Mouse (Mus musculus) natural killer cell, adult 2 months (primary cell): Measurements from ENCODE around the gene Matn1.

Source experiments
- DNase-seq, 2 experiments: peaks; one replicate each; pipeline ENCODE4 v3.0.0; 2022; ENCODE audit warnings: low spot score in 2 of 2

The Matn1 gene

DNA sequence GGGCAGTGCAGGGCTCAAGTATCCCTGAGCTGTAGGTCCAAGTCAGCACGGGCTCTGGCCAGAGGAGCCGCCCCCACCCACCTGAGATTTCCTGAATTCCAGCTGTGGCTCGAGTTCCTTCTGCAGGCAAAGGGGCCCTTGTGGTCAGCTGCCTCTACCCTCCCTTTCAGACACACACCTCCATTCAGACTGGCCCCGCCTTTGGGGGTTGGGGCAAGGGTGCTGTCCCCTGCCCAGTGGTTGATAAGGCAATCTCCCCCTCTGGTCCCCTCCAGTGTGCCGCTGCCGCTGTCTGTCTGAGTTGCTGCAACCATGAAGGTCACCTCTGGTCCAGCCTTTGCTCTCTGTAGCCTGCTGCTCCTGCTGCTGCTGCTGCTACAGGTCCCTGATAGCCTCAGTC is at the start of gene Matn1:
Matn1 (plus strand) TSS at position 274 of the 400 bp plus-strand sequence.
- DNase-seq = no peak

DNA sequence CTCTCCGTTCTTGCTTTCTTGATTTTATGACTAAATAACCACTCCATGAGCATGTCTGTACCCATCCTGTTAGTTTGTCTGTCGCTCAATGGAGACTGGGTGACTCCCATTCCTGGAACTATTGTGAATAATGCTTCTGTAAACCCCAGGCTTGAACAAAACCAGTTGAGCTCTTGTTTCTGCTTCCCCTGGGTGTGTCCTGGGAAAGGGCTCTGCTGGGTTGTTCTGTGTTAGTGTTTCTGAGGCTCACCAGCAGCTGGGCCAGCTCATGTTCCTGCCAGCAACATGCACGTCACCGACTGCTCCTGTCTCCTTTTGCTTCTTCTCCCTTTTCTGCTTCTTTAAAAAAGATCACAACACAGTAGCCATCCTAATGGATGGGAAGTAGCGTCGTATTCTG is 48.5 kb upstream of the Matn1 start:
- DNase-seq = no peak

DNA sequence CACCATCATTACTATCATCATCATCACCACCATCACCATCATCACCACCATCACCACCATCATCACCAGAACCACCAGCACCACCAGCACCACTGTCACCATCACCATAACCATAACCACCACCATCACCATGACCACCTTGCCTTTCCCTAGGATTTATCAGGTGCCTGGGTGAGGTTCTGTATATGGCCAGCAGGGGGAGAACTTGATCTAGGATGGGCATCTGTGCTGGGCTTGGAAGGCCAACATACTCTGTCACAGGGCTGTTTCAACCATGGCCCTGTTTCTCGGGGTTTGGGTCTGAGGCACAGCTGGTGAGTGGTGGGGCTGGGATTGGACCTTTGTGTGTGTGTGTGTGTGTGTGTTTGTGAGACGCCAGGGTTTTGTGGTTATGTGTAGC is 47.8 kb upstream of the Matn1 start:
- DNase-seq = peak; percentile 80 to 83

DNA sequence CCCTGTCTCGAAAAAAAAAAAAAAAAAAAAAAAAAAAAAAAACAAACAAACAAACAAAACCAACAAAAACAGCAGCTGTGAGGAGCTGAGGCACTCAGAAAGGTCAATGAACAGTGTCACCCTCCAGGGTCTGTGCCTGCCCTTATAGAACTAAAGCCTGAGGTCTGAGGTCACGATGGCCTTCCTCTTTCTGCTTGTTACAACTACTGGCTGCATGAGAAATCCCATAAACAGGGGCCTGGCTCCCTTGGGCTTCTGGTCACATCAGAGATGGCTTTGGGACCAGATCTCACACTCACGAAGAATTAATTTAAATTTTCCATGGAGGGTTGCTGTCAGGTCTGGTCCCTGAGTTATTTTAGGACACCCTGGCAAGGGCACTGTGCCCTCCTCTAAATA is 44.8 kb upstream of the Matn1 start:
- DNase-seq = no peak

DNA sequence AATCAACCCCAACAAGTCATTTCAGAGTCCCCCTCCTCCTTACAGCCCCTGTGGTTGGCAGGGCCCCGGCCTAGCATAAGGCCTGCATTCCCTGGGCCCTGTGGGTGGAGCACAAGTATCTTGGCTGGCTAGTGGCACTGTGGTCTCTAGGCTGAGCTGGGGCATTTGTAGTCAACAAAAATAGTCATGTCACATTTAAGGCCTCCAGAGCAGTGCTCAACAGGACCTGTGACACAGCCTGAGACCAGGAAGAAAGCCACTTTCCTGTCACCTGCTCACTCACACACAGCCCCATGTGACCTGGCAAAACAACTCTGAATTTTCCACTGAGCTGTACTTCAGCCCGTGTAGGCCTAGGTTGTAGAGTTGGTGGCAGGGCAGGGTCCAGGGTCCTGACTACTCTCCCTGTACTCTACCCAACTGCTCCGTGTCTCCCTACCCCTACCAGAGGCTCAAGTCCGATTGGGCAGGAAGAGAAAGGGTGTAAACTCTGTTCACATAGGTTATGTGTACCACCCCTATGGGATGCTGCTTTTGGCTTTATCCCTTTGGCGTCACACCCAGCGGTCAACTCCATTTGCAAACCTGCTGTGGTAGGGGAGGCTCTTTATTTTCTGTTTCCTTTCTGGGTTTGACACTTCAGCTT is 44.3 kb upstream of the Matn1 start:
- peak; percentile 80 for DNase-seq

DNA sequence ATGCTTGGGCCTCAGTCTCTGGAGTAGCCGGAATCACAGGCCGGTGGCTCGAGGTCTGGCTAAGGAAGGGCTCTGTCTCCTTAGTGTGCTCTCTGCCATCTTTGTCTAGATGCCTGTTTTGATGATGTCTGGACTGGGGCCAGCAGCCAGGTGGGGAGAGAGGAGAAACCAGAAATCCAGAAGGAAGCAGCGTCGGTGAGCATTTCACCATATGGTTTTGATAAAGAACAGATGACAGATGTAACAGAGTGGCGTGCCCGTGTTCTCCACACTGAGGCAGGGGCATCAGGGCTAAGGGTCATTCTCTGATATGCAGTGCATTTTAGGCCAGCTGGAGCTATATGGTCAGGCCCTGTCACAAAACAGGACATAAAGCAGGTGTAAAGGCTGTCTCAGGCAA is 43.4 kb upstream of the Matn1 start:
- no peak for DNase-seq

DNA sequence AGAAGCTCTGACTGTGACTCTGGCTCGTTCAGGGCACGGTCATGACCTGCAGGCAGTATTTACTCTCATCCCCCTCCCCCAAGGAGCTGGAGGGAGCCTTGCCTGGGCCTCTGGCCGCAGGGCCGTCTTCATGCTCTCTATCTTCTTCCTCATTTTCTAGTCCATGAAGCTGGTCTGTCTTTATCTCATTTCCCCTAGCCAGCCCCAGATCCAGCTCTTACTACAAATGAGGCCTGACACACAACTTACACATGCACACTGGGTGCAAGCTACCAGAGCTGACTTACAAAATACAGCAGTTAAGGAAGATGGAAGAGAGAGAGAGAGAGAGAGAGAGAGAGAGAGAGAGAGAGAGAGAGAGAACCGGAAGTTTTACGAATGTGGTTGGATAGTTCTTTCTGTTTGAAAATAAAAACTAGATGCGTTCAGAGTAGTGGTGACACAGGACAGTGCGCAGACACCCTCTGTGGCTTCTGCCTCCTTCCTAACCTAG is 41.9 kb upstream of the Matn1 start:
- DNase-seq = no peak

DNA sequence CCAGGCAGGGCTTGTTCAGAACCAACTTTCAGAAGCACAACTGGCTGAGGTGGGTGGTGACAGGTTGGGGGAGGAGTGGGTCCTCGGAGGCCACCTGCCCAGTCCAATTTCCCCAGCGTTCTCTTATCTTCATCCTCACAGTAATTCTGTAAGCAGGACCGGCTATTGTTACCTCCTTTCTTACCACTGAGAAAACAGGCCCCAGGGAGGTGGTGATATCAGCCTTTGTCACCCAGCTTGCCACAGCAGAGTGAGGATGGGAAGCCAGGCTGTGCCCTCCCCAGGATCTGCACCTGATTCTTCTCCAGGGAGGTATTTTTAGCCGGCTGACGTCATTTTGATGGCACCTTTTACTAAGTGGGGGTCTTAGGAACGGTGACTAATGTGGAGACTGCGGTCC is 39.2 kb upstream of the Matn1 start:
- no peak for DNase-seq

DNA sequence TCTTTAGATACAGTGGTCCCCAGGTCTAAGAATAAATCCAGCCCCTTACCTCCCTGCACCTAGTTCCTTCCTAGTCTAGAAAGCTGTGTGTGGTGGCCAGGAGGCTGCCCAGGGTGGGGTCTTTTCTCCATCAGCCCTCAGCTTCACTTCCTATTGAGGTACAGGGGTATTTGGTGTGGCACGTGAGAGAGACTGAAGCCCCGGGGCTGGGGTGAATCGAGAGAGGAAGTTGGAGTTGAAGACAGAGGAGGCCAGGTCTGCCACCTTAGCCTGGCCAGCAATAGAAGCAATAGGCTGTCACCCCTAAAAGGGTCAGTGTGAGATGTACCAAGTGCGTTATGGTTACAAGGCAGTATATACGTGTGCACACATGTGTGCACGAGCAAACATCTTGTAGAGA is 38.3 kb upstream of the Matn1 start:
- no peak for DNase-seq

DNA sequence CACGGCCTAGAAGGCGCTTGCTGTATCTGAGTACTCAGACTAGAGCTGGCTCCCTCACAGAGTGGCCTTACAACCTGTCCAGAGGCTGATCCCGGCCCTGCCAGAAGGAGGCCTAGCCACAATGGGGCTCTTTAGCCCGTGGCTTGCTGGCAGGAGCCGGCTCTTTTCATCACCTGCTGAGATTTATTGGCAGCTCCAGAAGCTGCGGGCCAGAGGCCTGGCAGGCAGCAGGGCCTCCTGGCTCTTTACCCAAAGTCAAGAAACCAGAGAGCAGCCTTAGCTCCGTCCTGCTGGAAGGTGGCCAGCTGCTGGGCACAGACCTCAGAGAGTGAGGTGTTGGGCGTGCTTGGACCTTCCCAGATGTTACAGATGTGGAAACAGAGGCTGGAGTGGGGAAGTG is 37.9 kb upstream of the Matn1 start:
- DNase-seq = no peak

DNA sequence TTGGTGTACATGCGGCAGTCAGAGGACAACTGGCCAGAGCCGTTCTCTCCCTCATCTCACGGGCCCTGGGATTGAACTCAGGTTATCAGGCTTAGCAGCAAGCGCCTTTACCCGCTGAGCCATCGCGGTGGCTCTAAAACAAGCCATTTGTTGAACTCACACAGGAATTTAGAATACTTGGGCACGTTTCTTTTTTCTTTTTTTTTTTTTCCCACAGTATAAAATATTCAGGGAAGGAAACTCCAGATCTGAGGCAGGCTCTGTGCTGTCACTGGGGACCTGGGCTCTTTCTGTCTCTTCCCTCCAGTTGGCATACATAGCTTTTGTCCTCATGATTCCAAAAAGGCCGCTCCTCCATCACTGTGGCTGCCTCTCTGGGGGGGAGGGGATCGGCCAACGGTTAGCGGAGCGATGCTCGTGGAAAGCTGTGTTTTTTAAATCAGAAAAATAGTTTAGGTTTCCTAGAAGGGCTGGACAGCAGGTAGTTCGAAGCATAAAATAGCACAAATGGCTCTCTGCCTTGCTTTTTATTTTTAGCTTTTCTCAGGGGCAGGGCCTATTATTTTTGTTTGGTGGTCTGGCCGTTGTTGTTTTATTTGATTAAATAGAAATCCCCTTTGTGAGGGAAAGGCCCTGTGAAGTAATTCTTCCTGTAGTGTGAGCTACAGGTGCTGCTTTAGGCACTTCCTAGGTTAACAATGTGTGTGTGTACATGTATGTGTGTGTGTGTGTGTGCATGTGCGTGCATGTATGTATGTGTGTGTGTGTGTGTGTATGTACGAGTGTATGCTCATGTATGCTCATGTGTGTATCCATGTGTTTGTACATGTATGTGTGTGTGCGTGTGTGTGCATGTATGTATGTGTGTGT is 36.8 kb upstream of the Matn1 start:
- no peak for DNase-seq

DNA sequence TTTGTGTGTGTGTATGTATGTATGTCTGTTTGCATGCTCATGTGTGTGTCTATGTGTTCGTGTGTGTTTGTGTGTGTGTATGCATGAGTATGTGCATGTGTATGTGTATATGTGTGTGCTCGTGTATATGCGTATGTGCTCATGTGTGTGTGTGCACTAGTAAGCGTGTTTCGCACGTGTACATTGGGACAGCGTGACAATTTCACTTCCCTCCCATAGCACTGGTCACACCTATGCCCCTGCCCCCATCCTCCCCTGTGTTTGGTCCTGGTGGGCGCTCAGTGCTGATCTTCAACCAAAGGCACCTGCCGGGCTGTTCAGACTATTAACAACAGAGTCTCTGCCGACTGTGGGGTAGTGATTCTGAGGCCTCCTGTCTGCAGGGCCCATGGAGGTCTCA is 36.1 kb upstream of the Matn1 start:
- DNase-seq = no peak

DNA sequence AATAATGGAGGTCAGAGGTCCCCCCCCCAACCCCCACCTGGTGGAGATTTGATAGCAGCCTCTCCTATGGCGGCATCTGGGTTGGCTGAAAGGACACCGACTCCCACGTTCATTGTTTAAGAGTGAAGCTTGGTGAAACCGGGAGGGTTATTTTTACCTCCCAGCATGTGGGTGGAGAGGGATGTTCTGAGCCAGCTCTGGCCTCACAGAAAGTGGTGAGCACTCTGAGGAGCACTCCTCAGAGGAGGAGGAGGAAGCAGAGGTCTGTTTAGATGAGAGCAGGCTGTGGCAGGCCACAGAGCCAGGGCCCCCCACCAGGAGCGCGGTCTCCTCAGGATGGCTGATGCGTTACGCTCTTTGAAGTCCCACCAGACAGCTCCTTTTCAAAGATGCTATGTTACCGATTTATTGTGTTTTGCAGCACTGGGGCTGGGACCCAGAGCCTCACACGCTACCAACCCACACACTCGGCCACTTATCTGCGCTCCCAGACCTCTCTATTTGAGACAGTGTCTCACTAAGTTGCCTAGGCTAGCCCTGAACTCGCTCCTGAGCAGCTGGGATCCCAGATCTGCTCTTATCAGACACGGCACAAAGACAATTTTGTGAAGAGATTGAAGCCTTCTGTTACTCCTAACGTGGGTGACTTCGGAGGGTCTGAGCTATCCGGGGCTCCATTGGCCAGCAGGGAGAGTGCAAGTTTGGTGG is 34.9 kb upstream of the Matn1 start:
- no peak for DNase-seq

DNA sequence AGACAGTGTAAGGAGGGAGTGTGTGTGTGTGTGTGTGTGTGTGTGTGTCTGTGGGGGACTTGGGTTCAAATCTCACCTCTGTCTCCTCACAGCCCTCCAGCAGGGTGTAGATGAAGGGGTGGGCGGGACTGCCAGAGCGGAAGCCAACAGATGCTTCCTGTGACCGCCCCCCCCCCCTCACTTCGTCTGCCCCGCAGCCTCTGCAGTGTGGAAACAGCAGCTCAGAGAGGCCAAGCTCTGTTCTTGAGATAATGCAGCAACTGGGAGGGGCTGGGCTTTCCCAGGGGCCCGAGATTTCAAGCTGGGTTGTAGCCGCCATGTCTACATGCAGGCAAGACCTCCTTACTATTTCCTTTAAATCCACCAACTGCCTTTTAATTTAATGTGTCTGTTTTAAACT is 33.5 kb upstream of the Matn1 start:
- no peak for DNase-seq

DNA sequence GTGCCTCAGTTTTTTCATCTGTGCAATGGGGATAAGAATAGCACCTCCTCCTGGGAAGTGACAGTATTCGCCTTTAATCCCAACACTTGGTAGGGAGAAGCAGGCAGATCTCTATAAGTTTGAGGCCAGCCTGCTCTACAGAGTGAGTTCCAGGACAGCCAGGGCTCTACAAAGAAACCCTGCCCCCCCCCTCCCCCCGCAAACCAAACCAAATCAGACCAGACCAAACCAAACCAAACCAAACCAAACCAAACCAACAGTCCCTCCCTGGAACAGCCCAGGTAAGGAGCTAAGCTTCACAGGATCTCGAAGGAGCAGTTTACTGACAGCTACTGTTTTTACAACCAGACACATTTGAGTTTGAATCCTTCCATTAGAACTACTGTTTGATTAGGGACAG is 31.6 kb upstream of the Matn1 start:
- no peak for DNase-seq

DNA sequence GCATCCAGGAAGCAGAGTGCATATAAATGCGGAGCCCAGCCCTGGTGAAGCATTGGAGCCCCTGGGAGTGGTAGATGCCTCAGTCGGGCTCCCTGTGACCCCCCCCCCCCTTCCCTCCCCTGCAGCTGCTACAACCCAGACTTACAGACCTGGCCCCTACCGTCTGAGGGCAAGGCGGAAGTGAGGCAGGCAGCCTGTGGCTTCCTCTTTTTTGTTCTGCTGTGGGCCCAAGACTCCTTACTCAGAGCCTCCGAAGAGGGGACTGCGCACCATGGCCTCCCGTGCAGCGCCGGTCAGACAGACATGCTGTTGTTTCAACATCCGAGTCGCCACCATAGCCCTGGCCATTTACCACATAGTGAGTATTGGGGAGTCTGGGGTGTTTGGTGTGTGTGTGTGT is 31.1 kb upstream of the Matn1 start, which contains the start of gene Laptm5:
Laptm5 (plus strand) TSS at position 49 of the 400 bp plus-strand sequence.
- peak; percentile 79 to 88 for DNase-seq

DNA sequence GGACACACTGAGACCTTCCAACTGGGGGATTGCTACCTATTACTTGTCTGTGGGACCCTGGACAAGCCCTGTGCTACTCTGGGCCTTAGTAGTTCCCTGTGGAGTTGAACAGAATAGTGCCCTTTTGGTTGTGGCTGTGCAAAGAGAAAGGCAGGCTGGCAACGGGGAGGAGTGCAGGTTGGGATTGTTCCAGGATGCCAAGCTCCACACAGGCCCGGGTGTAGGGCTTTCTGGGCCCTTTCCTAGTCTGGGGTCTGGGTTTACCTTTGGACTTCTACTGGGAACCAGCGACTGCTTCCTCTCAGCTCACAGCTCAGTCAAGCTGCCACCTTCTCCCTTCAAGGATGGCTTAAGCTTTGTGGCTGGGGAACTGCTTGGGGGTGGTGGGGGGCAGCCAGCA is 30.7 kb upstream of the Matn1 start:
- no peak for DNase-seq

DNA sequence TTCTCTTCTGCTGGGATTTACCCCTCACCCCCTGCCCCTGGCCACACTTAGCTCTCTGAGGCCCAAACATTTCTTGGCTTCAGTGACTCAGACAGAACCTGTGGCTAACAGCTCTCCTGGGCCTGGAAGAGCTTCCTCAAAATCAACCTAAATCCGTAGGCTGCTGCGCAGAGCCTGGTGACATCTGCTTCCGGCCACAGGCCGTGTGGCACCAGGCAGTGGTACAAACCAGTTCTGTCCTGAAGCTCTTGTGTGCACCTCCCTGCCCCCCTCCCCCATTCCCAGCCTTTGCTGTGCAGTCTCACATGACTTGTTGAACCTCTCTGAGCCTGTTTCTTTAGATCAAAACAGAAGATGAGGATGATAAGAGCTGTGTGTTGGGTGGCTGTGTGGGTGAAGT is 30.2 kb upstream of the Matn1 start:
- DNase-seq = peak; percentile 69 to 78

DNA sequence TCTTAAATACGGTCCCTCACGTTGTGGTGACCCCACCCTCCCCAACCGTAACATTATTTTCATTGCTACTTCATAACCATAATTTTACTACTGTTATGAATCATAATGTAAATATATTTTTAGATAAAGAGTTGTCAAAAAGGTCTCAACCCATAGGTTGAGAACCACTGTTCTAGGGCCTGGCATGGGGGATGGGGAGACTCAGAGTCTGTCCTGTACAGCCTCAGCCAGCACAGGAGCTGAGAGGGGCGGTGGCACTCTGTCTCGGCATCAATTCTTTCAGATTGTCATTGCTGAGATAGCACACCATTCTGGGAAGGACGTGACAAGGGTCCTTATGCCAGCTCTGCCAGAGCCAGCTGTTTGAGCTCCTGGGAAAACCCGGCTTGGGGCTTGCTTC is 29.7 kb upstream of the Matn1 start:
- DNase-seq = no peak

DNA sequence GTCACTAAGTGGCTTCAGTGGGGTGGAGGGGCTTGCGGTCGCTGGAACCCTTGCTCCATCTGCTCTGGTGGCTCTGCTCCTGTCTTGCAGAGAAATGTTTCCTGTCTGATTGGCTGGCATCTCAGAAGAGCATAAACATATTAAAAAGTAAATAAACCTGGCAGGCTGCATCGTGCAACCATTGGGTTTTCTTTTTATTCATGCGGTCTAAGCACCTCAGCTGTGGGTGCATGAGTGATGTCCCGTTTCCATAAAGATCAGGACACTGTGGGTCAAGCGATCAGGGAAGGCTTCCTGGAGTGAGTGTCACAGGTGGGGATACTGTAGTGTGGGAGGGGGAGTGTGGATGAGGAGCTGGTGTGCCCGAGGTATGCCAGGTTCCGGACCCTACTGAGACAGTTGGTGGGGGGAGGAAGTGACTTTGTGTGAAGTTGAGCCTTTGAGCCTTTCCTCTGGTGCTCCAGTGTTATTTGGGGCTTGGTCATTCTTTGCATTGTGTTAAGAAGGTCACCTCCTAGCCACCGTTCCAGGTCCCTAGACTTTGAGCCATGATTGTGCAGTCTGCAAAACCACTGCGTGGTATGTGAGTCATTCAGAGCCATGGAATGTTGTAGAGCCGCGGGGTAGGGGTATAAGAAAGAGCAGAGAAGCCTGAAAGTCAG is 29.0 kb upstream of the Matn1 start:
- DNase-seq = no peak

DNA sequence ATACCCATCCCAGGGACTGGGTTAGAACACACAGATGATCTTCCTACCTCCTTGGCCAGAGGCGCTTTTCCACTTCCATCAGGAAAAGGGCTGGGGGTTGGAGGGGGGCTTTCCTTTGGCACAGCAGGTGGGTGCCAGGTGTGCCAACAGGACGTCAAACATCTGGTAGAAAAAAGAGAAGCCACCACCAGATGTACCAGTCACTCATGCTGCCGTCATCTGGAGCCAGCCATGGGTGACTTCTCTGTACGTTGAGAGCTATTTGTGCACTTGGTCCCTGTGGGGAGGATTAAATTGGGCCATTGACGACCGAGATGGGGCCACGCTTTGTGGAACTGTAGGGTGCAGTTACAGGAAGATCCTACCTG is 28.5 kb upstream of the Matn1 start:
- DNase-seq = peak in 1 of 2 experiments; percentile 79

DNA sequence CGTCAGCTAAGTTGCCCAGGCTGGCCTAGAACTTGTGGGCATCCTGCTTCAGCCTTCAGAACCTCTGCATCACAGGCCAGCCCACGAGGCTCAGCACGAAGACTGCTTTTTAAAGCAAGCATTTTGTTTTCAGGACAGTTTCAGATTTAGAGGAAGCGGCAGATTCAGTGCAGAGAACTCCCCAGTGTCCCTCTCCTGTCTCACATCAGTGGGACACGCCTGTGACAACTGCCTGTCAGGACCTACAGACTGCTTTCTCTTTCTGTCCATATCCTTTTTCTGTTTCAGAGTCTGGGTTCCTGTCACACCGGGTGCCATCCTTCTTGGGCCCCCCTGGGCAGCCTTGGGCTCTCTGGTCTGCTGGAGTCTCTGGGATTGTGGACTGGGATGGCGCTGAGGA is 27.5 kb upstream of the Matn1 start:
- no peak for DNase-seq
